Mouse (Mus musculus) right cerebral cortex, postnatal 10 days (tissue): Measurements from ENCODE around the gene Msn.

Source experiments
- DNase-seq, 2 experiments: peaks; one replicate each; pipeline ENCODE4 v3.0.0; 2021; ENCODE audit warnings: low spot score in 2 of 2

Msn gene

DNA sequence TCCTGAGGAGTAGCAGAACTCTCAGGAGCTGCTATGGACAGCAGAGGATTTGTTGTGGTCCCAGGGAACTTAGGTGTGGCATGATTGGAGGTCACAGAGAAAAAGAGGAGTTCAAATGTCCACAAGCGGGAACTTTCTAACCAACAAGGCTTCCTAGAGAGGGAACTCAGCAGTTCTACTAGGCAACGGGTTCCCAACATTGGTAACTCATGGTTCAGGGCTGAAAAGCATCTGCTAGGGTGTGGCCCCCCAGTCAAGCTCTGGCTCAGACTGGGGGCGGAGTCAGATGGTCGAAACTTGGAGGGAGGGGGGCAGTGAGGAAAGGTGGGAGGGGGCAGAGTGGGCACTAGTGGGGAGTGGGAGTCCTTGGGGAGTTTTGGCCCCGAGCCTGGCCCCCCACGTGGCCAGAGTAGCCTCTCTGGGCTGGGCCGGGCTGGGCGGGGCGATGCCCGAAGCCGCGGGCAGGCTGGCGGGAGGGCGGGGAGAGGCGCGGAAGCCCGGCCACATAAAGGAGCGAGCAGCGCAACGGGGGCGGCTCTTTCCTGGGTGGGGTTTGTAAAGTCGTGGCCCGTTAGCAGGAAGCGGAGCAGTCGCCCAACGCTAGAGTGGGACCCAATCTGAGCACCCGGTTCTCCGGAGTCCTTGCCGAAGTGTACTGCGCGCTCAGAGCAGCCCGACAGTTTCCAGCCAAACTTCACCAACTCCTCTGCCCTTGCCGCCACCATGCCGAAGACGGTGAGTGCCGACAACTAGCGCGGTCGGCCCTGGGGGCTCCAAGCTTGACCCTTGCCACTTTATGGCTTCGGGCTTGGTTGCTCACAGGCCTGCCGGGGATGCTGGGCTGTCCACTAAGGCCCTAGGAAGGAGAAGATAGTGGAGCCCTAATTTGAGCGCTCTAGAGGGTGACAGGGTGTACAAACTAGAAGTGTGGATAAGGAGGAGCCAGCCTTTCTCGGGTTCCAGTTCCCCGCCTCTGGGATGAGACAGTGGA is at the start of gene Msn:
Gene Msn (plus strand): TSS at position 534 of the 991 bp plus-strand sequence.
- DNase-seq: peak; percentile 22 to 31

DNA sequence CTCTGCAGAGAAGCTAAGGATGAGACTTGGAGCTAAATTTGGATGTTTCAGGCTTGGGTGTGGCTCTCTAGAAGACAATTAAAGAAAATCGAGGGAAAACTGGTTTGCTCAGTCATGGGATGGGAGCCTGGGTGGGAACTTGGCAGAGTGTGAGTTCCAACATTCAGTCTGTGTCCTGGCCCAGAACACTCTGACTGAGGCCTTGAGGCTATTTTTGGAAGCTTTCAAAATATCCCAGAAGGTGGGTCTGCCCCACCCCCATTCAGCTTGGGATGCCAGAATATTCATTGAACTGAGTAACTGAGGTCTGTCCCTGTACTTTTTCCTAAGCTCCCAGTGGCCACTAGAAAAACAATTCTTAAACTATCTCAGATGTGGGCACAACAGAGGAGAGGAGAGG is 43.0 kb upstream of the Msn start:
- DNase-seq: peak in 1 of 2 experiments; percentile 12

DNA sequence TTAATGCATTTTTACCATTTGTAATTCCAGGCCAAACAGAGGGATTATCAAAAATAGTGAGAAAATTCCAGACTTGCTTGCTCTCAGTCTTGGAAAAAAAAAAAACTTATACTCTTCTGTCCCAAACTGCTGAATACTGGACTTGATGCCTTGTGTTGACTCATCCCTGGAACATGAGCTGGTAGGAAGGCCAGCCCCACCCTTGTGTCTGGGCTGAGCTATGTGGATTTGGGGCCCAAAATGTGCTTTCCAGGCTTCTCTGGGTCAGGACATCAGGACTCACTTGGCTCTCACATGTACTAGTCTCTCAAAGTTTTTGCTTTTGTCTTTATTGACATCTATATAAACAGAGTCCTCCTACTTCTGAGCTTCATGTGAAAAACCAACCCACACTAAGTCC is 18.1 kb upstream of the Msn start:
- no peak for DNase-seq

DNA sequence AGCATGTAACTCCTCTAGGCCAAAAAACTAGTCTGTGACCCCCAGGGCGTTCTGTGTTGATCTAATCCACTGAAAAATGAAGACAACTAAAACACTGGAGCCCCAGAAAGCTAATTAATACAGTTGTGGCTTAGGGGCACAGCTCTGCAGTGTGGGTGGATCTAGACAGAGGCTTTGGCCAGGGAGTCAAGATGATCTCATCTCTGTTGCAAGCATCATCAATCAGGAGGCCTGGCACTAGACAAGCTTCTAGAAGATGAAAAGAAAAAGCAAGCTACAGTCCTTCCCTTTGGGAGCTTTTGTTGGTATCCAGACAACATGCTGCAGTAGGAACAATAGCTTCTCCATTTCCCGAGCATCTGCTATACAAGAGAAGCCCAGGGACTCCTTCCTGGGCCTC is 9.6 kb upstream of the Msn start:
- DNase-seq: no peak

DNA sequence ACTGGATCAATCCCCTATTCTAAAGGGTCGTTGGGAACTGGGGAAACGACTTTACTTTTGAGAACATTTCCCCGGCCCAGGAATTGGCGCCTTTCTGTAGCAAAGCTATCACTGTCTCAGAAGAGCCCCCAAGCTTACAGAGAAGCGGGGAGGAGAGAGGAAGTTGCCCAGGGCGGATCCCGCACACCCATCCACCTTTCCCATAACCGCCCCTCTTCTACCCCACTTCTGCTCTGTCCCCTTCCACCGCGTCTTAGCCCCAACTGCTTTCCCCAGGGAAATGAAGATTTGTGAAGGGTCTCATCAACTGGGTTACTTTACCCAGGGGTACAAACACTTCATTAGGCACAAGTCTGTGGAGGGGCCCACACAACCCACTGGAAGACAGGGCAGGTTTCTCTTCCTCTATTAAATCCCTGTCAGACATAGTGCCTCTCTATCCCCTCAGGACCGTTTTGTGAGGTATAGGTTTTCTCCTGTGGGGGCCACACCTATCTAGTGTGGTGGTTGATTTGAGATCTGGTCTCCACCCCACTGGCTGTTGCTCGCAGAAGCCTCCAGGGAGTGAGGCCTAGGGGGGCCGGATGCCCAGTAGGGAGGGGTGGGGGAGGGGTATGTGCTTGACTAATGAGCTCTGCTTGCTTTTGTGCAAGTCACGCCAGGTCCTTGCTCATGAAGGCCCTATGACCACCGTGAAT is 820 bp downstream of the Msn start:
- no peak for DNase-seq

DNA sequence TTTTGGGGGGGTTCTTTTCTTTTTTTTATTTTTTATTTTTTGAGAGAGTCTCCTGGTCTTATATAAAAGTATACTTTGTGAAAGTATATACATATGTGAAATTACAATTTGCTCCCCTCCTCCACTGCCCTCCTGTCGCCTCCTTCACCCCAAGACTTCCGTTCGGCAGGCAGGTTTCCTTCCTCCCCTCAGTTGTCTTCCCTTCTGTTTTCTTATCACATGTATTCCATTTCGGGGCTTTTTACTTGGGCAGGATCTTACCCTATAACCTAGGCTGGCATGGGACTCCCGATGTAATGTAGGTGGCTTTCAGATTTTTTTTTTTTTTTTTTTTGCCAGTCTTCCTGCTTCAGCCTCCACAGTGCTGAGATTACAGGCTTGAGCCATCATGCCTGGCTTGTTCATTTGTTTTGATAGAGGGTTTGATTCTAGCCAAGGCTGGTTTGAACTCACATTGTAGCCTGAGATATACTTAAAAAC is 1.7 kb downstream of the Msn start:
- DNase-seq: no peak

DNA sequence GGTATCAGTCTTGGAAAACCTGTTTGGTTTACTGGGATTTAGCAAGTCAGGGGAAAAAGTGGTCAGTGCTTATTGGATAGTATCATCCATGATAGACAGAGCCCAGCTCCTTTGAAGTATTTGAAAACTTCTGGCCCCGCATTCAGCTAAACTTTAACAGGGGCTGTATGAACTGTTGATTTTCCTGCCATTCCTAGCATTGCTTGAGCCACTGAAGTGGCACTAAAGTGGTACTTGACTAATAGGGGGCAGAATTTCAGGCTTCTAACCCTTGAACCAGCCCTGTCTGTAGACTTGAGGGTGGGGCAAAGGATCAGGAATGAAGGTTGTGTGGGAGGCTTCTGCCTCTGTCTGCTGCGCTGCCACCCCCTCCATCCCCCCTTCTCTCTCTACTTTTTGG is 3.2 kb downstream of the Msn start:
- DNase-seq: no peak

DNA sequence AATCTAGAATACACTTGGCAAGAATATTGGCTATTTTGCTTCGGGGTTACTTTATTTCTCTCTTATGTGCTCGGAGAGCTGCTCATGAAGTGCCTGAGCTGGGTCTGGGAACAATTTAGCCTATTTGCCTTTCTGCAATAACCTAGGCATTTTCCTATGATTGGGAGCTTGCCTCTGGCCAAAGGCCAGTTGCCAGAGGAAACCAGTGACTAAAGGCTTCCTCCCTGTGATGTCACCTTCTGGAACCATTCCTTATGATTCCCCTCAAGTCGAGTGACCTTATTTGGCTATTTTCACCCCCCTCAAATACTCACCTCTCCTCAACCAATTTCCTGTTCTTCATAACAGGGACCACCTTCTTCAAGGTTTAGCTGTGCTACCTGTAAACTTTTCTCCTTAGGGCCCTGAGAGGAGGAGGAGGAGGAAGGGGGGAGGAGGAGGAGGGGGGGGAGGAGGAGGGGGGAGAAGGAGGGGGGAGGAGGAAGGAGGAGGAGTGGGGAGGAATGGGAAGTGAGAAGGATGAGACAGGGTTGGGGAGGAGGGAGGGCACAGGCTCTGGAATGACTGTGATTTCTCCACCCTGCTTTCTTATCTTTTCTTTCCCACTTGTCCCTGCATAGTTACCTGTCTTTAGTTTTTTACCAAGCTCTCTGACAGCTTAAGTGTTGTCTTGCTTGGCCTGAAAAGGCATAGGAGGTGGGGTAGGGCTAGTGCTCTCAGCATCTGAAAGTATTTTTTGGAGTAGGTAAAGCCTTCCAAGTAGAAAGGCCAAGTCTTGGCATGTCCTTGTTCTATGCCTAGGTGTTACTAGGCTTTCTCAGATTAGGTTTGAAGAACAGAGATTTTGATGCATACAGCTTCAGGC is 11.8 kb downstream of the Msn start:
- DNase-seq: no peak

DNA sequence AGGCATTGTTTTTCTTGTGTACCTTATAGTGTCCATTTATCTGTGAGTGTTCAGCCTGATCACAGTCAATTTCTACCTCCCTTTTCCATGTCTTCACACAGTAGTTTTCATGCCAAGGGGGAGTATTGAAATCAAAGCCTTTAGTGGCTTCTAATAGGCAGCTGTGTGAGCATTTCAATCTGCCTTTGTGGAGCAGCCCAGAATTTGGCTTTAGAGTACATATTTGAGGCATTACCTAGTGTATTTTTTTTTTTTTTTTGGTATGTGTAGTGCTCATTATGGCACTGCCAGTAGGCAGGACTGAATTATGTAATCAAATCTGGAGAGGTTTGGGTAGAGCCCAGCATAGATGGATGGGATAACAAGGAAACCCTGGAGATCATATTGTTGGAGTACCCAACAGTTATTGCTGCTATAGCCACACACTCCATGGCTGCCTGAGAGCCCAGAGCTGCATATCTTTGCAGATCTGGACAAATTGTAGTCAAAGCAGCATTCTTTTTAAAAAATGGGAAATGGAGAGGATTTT is 17.3 kb downstream of the Msn start:
- DNase-seq: no peak

DNA sequence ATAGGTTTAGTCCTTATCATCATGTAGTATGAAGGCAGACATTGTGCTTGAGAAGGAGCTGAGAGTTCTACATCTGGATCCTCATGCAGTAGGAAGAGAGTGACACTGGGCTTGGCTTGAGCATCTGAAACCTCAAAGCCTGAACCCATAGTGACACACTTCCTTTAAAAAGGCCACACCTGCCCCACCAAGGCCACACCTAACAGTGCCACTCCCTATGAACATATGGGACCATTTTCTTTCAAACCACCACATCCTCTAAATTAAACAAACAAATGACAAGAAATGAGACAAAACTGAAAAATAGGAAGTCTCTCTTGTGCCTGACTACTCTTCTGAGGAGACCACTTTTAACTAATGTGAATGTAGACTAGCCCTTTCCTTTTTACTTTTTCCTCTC is 19.7 kb downstream of the Msn start:
- no peak for DNase-seq

DNA sequence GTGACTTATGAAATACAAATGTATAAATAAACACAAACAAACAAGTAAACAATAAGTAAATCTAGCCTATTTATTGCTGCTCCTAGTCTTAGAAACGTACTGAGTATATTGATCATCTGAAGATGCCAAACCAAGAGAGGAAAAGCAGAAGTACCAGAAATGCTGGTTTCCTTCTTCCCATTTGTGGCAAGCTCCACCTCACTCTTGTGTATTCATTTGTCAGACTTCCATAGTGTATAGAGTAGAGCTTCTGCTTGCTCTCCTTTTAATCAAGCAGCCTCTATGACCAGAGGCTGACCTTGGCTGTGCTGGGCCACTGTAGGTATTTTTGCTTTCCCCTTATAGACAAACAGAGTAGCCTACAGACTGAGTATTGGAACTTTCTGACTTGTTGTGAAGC is 21.5 kb downstream of the Msn start:
- DNase-seq: no peak

DNA sequence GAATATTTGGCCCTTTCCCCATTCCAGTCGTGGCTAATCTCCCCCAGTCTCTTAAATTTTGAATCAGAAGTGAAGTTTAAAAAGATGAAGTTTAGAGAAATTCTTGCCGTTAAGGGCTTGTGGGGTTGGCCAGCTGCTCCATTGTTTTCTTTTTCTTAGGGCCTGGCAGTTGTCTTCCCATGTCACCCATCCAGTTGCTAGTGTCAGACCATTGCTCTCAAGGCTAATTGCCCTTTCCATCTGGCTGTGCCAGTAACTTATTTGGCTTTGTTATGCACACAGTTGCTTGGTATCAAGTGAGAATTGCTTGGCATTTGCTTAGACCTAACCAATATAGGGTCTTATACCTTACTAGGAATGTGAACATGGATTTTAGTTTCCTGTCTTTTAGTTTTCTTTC is 24.2 kb downstream of the Msn start:
- DNase-seq: no peak

DNA sequence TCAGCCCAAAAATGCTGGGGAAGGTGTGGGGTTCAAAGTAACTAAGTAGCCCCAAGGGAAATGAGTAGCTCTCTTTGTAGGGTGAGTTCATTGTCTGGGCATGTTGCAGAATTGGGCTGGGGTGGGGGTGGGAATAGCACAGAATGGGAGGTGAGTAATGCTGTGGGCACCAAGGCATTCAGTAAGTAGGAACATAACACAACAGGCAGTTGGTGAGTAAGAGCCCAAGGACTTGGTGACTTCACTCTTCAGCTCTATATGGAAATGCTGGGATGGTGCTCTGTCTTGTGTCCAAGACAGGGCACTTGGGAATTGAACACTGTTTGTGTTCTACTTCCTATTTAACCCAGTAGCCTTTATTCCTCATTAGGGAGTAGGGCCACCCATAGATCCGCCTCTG is 26.1 kb downstream of the Msn start:
- DNase-seq: no peak

DNA sequence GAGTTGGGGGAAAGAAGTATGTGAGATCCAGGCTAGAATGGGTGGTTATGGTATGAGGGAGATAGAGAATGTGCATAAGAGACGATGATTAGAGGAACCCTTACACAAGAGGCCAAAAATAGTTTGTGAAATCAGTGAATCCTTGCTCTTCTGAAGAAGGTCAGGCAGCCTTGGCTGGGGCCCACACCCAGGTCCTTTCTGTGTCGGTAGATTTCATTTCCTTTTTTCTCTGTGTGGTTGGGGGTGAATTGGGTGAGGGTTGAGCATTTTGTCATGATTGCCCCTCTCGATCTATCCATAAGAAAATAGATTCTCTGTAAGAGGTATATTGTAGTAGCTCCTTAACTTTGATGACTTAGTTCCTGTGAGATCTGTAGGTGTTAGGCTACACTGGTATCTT is 31.0 kb downstream of the Msn start:
- DNase-seq: no peak

DNA sequence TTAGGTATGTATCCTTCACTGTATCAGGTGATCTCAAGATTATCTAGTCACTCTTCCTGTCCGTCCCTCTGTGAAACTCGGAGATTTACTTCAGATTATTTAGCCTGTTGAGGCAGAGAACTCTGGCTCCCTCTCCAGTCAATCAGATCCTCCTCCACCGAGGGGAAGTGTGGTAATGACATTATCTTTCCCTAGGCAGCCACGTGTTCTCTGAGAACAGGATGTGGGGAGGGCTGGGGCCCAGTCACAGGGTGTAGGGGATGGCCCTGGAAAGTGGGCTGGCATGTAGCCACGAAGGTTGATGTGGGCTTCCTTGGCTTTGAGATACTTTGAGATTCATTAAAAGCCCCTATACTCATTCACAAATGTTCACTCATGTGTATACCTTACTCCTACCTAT is 34.3 kb downstream of the Msn start:
- peak; percentile 27 to 44 for DNase-seq

DNA sequence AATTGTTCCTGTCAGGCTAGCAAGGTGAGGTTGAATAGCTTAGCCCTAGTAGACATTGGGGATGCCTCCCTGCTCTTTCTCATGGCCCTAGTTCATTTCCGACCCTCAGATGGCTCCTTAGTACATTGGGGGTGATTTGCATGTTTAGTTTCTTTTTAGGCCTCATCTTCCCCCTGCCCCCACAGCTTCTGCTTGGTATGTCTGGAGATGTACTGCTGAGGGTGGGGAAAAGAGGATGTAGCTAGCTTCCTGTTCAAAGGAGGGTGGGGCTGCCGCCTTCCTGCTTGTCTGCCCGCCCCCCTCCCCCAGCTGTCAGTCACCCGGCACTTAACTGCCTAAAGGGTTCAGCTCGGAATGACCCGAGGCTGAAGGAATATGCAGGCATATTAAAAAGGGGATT is 34.8 kb downstream of the Msn start:
- DNase-seq: peak; percentile 22 to 23

DNA sequence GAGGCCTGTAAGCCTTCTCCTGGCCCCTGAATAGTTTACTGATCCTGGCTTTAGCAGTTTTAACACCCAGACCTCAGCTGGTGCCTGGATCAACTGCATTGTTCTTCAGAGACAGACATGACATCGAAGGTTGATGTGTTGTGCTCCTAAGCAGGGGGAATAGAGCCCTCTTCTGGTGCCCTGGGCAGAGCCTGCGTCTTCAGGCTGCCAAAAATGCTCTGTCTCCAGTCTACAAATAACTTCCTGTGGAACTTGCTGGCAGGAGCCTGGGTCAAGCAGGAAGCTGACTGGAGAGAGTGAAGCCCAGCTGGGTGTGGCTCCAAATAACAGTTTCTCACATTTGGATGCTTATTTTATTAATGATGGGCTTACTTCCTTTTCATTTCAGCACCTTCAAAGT is 37.4 kb downstream of the Msn start:
- peak; percentile 27 to 33 for DNase-seq

DNA sequence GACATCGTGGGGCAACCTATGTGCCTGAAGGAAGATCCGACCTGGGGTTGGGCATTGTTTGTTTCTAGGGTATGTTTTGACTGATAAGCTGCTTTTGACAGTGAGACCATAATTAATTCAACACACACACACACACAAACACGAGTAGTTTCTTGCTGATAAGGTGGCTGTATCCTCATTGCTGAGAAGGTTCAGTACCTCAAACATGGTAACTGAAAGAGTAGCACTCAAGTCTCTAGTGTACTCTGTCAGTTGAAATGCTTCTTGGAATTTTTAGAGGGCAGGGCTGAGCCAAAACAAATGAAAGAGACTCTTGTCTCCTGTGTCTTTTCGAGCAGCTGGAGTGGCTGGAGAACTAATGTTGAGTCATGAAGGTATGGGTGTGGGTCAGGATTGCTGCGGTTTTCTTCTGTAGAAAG is 38.4 kb downstream of the Msn start:
- no peak for DNase-seq

DNA sequence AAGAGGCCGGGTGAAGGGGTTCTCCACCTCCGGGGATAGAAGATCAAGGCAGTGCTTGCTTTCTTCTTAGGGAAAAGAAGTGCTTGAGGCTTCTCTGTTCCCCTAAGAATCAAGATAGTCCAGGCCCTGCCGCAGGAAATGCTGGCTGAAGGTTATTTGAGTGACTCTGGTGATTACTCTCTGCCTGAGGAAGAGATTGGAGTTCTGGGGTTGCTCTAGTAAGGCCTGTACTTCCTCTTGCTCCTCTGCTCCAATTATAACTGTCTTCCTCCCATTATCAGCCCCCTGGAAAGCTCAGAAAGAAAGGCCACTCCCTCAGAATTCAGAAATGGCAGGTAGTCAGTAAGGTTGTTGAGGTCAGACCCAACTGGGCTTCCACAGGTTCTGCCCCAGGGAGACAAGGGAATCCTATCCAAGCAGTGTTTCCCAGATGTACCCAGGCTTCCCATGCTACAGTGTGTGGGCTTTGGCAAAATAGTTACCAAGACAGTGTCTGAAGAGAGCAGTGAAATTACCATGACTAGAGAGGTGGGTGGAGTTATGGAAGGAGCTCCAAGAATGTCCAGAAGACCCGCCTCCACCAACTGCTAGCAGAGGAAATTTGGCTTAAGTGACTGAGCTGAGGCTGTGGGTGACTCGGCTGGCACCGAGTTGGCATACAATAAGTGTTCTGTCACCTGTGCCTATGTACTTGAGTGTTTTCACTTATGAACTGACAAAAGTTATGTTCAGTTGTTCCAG is 39.2 kb downstream of the Msn start:
- no peak for DNase-seq

DNA sequence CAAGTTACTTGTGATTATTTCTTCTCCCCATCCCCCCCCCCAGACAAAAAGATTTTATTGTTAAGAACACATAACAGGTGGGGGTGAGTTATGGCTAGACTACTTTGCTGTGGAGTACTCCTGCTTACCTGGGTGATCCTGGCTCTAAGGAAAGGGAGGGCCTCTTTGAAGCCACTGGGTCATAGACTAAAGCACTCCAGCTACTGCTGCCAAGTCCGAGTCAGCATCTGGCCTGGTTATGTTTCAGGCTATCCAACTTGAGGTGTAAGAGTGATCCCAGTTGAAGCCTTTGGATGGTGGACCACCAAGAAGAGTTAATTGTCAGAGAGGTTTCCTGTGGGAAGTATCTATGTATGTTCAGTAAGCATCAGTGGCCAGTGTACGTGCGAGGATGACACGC is 39.7 kb downstream of the Msn start:
- no peak for DNase-seq

DNA sequence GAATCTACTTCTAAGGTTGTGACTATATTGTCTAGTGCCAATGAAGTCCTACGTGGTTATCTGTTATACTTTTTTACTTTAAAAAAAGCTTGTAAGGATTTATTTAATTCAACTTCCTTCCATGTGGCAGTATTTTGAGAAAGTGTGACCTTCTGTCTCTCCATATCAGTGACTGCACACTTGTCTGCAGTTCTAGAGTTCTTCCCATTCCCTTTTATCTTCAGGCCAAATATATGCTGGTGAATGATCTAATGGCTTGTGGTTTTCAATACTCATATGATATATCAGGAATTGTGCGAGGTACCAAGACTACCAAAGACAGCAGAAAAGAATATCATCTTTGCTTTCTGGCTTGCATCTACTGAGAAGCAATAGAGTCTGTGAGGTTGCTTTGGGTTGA is 43.4 kb downstream of the Msn start:
- DNase-seq: no peak
